In genomic region chr16:23225821-23226600, GRCm38 (mm10) we compare ENCODE assay signal across 8 mouse cellular contexts. TPM values are rescaled to one million over a fixed set of nuclear protein-coding genes. Genes with fewer than 3 reads are reported as not detected.
DNase-seq lines count a peak whose midpoint lies in the region; ATAC-seq and TF ChIP-seq lines count a peak whose summit lies in the region.

No protein-coding gene starts in this region.

- DNase-seq in CD4-positive, CD25-positive, alpha-beta regulatory T cell, adult 2 months (ENCODE audit: low read depth, low spot score) = peak; percentile 76
- peak; percentile 50 for DNase-seq in adrenal gland, adult 8-10 months
- DNase-seq in heart, postnatal 0 days (ENCODE audit: low spot score) = peak; percentile 58
- DNase-seq in kidney, postnatal 36 days = peak; percentile 34 to 58
- DNase-seq in lung, embryonic 14.5 days = peak; percentile 78
- DNase-seq in thymus, postnatal 36 days = peak; percentile 72 to 73

- H3K9me3 ChIP-seq in heart, postnatal 0 days (replicated peaks; ENCODE audit: control insufficient read depth, low read length) = no peaks in the 10 kb centered on the region
- no peaks in the 10 kb centered on the region for H3K9me3 ChIP-seq in lung, embryonic 14.5 days (ENCODE audit: low read depth, low read length)

- H3K36me3 ChIP-seq in heart, postnatal 0 days (replicated peaks; ENCODE audit: control insufficient read depth, insufficient read depth, low read length) = no peaks in the 10 kb centered on the region
- no peaks in the 10 kb centered on the region for H3K36me3 ChIP-seq in lung, embryonic 14.5 days (ENCODE audit: insufficient read depth)

- H3K4me1 ChIP-seq in embryonic fibroblast, embryonic 13.5 days (ENCODE audit: control insufficient read depth, insufficient read depth, low read length) = peaks cover under 1% of the 10 kb centered on the region; the same call in 1 of the 2 replicates
- peaks cover 17% of the 10 kb centered on the region for H3K4me1 ChIP-seq in heart, postnatal 0 days (ENCODE audit: control insufficient read depth, insufficient read depth)
- H3K4me1 ChIP-seq in lung, embryonic 14.5 days (ENCODE audit: insufficient read depth) = peaks cover 33% of the 10 kb centered on the region
- H3K4me1 ChIP-seq in olfactory bulb, adult 2 months (ENCODE audit: control insufficient read depth, insufficient read depth, low read length) = peaks cover 3% of the 10 kb centered on the region; the same call in 1 of the 2 replicates

- WGBS in heart, postnatal 0 days = under 1% methylated on average over 28 of the region's 28 CpGs
- WGBS in lung, embryonic 14.5 days = under 1% methylated on average over 28 of the region's 28 CpGs
- 1% methylated on average over 28 of the region's 28 CpGs for WGBS in olfactory bulb, adult 2 months

- peak; percentile 39; the same call in 1 of the 2 replicates for ATAC-seq in heart, postnatal 0 days (ENCODE audit: insufficient read depth, low read depth)
- peak; percentile 29; the same call in 1 of the 2 replicates for ATAC-seq in lung, embryonic 14.5 days (ENCODE audit: insufficient read depth)

- no peak for TF ChIP-seq EP300 in heart, postnatal 0 days (IDR thresholded peaks at IDR 0.05; ENCODE audit: low read depth)

- TF ChIP-seq POLR2A in embryonic fibroblast, embryonic 13.5 days (IDR thresholded peaks at IDR 0.05; ENCODE audit: low read depth, low read length) = peak; percentile 31; the same call in 1 of the 2 replicates
- TF ChIP-seq POLR2A in olfactory bulb, adult 2 months (IDR thresholded peaks at IDR 0.05; ENCODE audit: insufficient read depth, low read depth, low read length) = no peak

- peak overlapping the region; percentile 61 for H3K27ac ChIP-seq in embryonic fibroblast, embryonic 13.5 days (ENCODE audit: insufficient read depth, low read length)
- H3K27ac ChIP-seq in heart, postnatal 0 days (ENCODE audit: low read depth) = peak overlapping the region; percentile 79
- H3K27ac ChIP-seq in lung, embryonic 14.5 days (ENCODE audit: low read depth) = peak overlapping the region; percentile 95
- peak overlapping the region; percentile 78 for H3K27ac ChIP-seq in olfactory bulb, adult 2 months (ENCODE audit: insufficient read depth, low read depth, low read length)

- peak overlapping the region; percentile 96 for H3K4me2 ChIP-seq in heart, postnatal 0 days (ENCODE audit: low read depth, low read length)
- peak overlapping the region; percentile 81 for H3K4me2 ChIP-seq in lung, embryonic 14.5 days

- no peak for TF ChIP-seq CTCF in embryonic fibroblast, embryonic 13.5 days (IDR thresholded peaks at IDR 0.05; ENCODE audit: borderline replicate concordance, insufficient read depth, low read length)
- no peak for TF ChIP-seq CTCF in heart, postnatal 0 days (IDR thresholded peaks at IDR 0.05; ENCODE audit: low read depth)
- TF ChIP-seq CTCF in lung, embryonic 14.5 days (IDR thresholded peaks at IDR 0.05; ENCODE audit: low read depth) = peak; percentile 34
- no peak; the same call in none of the 2 replicates for TF ChIP-seq CTCF in olfactory bulb, adult 2 months (IDR thresholded peaks at IDR 0.05; ENCODE audit: insufficient read depth, low read depth, low read length)

- H3K4me3 ChIP-seq in embryonic fibroblast, embryonic 13.5 days (ENCODE audit: insufficient read depth, low read length) = peak overlapping the region; percentile 59
- H3K4me3 ChIP-seq in heart, postnatal 0 days (ENCODE audit: low read depth, low read length) = peak overlapping the region; percentile 85
- H3K4me3 ChIP-seq in lung, embryonic 14.5 days (ENCODE audit: low read depth, low read length) = peak overlapping the region; percentile 80
- H3K4me3 ChIP-seq in olfactory bulb, adult 2 months (ENCODE audit: insufficient read depth, low read depth, low read length) = peak overlapping the region; percentile 73

- H3K27me3 ChIP-seq in heart, postnatal 0 days (ENCODE audit: control insufficient read depth, insufficient read depth, low read length) = no peaks in the 10 kb centered on the region
- H3K27me3 ChIP-seq in lung, embryonic 14.5 days (ENCODE audit: insufficient read depth, low read length) = no peaks in the 10 kb centered on the region

- H3K9ac ChIP-seq in heart, postnatal 0 days (replicated peaks; ENCODE audit: low read depth, low read length) = peak overlapping the region; percentile 65
- H3K9ac ChIP-seq in lung, embryonic 14.5 days = peak overlapping the region; percentile 98

RNA-seq across cellular contexts. Expression of gene St6gal1, which starts 1.5 kb away (rescaled TPM):
- 10 to 100 TPM; 36.7 to 55.6 (median 44.3) TPM for total RNA-seq in adrenal gland, adult 8-10 months (2022)
- polyA plus RNA-seq in embryonic fibroblast, embryonic 13.5 days (2011; ENCODE audit: insufficient read length, low read depth, missing spikeins) = 7.4 and 10.3 TPM in 2 replicates
- 23.5 and 34.4 TPM in 2 replicates for total RNA-seq in heart, postnatal 0 days (2014; rRNA removed; ENCODE audit: low replicate concordance)
- polyA plus RNA-seq in heart, postnatal 0 days (2015; fragmentation: Nextera tagmentation; extraction: Ambion mirVana) = 8.8 and 10.0 TPM in 2 replicates
- polyA plus RNA-seq in lung, embryonic 14.5 days (2014; fragmentation: Nextera tagmentation; extraction: Ambion mirVana) = 58.8 and 60.3 TPM in 2 replicates
- not detected in 2 replicates for polyA plus RNA-seq in olfactory bulb, adult 2 months (2012; ENCODE audit: insufficient read depth, insufficient read length, low replicate concordance, missing spikeins)

Comparison
In these comparisons a context has a peak if more than half of its experiments do, and no peak if none do; other contexts are left out.
1. Peak in every context shown above with its lines: DNase-seq, ATAC-seq, H3K4me3 ChIP-seq and H3K27ac ChIP-seq.